Mouse (Mus musculus) lung, postnatal 14 days (tissue): ENCODE data around the gene Fbxo10.
A peak's percentile ranks its signal among the peaks of the same experiment; 100 is the strongest.
"Not testable (repeated sequence)": the region's sequence is repeated elsewhere in the genome, so short reads cannot be mapped to it uniquely, and the experiment has no call there.

Experiments
- DNase-seq: peaks from one replicate; pipeline ENCODE4 v3.0.0; 2021

The Fbxo10 gene

GRCm38 (mm10) chr4:45047286-45047887 lies 37.0 kb downstream of the Fbxo10 start:
- no peak for DNase-seq

GRCm38 (mm10) chr4:45046679-45047078 lies 37.7 kb downstream of the Fbxo10 start:
- no peak for DNase-seq

- DNase-seq: no peak
These were observed 43.6 kb downstream of the Fbxo10 start for GRCm38 (mm10) chr4:45040795-45041194.

DNA sequence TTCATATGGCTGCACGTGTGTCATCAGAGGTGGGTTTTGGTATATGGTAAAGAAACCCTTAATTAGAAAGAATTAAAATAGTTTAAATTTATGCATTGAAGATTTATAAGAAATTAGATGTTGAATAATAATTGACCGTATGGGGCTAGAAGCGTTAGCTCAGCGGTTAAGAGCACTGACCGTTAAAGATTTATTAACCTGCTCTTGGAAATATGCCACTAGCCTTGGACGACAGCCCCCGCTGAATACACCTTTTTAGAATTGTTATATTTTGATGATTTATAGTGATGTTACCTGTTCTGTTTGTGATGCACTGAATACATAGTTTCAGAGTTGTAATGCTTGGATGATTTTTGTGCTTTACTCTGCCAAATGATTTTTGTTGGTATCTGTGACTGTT lies 44.9 kb downstream of the Fbxo10 start:
- DNase-seq: not testable (repeated sequence)

GRCm38 (mm10) chr4:45038879-45039278 lies 45.5 kb downstream of the Fbxo10 start:
- DNase-seq: peak; percentile 7

- DNase-seq: peak; percentile 24
These were observed 46.7 kb downstream of the Fbxo10 start for GRCm38 (mm10) chr4:45037455-45038410.

DNA sequence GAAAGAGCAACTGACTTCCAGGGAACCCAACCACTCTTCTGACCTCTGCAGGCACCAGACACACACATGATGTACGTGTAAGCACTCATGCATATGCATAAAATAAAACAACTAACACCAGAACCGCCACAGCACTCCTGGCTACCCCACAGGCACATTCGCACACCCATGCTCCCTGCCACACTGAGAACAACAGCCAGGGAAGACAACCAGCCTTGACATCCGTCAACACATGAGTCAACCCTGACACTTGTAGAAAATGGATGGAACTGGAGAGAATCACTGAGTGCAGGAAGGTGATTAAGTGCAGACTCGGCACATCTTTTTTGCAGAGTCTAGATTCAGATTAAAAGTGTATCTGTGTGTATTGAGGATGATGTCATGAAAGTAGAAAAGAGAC lies 47.8 kb downstream of the Fbxo10 start:
- no peak for DNase-seq

DNA sequence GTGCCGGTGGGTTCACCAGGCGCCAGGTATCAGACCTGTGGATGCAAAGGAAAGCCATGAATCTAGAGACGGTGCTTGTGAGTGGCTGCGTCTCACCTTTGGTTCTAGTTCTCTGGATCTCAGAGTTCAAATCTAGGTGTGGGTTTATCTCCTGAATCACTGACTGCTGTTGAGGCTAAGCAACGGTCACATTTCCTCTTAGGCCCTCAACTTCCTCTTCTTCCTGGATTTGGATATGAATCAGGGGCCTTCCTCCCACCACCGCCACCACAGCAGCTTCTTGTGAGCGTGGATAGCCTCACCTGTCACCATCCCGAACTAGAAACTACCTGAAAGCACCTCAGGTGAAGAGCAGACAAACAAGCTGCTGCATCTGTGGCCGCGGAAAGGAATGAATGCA lies 48.4 kb downstream of the Fbxo10 start:
- DNase-seq: no peak

GRCm38 (mm10) chr4:45034693-45035628 lies 49.4 kb downstream of the Fbxo10 start:
- DNase-seq: peak; percentile 44

DNA sequence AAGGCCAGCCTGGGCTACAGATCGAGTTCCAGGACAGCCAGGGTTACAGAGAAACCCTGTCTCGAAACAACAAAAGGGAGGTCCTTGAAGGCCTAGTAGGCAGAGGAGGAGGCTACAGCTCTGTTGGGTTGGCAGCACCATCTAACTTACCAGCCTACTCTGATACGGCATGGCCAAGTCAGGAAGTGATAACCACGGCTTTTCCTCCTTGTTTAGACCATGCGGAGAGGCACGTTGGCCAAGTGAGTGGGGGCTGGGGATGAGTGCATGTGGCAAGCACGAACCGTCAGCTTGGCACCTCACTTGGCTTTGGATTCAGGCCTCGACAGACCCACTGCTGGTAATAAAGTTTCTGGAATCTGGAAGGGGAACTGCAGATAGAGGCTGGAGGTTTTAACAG lies 51.8 kb downstream of the Fbxo10 start:
- no peak for DNase-seq

- no peak for DNase-seq
These were observed 57.9 kb downstream of the Fbxo10 start for GRCm38 (mm10) chr4:45026459-45026858.

- no peak for DNase-seq
These were observed 65.4 kb downstream of the Fbxo10 start for GRCm38 (mm10) chr4:45019009-45019408.

DNA sequence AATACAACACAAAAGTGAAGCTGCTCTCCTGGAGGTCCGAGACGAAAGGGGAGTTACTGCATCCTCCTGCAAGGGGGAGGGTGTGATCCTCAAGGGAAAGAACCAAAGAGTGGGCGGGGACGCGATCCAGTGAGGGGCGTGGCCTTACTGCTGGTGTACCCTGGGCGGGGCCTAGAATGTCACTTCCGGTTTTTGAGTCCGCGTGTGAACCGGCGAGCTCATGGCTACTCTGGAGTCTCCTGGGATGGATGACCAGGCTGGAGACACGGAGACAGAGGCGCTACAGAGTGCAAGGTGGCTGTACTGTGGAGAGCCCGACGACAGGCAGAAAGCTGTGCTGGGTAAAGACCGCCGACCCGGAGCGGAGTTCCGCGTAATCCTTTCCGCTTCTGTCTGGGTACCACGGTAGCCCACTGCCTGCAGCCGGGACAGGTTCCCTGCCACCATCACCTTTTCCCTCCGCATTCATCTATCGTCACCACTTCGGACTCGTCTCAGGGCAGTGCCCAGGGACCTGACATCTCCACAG lies 65.9 kb downstream of the Fbxo10 start, which contains the start of gene Polr1e:
Gene Polr1e, plus strand, starts transcription at position 132 of the 529 bp plus-strand sequence.
- peak; percentile 97 for DNase-seq

GRCm38 (mm10) chr4:45015615-45016014 lies 68.8 kb downstream of the Fbxo10 start:
- peak; percentile 69 for DNase-seq

DNA sequence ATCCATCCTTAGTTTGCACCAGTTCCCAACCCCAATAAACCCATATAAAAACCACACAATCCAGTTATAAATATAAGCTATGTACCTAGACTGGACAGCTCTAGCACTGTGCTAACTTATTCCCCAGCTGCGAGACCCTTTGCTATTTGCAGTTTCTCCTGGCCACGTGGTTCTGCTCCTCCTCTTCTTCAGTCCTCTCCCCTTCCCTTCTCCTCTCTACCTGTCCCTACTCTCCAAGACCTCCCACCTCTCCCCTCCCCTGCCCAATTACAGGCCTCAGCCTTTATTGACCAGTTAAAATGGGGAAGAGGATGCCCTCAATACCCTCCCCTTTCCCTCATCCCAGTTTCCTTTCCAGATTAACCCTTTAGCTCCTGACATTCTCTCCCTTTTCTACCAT lies 70.9 kb downstream of the Fbxo10 start:
- no peak for DNase-seq

DNA sequence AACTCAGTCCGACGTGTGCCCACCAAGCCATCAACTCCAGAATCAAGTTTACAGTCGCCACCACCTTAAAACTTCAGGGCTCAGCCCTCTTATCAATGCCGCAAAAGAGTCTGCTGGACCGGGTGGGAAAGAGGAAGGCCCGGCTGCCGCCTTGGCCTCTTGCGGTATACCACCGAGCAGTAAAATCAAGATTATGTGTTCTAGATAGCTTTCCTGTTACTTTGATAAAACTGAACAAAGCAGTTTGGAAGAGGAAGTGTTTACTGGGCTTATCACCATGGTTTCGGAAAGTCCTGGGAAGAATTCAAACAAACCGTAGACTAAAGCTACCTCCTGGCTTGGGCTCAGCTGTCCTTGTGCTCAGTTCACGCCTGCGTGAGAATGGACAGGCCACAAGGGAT lies 71.4 kb downstream of the Fbxo10 start:
- no peak for DNase-seq

- DNase-seq: peak; percentile 98
These were observed 72.1 kb downstream of the Fbxo10 start, which contains the start of gene Zbtb5 for GRCm38 (mm10) chr4:45012105-45012975. TSS of gene Zbtb5 (minus strand) at chr4:45012412.

DNA sequence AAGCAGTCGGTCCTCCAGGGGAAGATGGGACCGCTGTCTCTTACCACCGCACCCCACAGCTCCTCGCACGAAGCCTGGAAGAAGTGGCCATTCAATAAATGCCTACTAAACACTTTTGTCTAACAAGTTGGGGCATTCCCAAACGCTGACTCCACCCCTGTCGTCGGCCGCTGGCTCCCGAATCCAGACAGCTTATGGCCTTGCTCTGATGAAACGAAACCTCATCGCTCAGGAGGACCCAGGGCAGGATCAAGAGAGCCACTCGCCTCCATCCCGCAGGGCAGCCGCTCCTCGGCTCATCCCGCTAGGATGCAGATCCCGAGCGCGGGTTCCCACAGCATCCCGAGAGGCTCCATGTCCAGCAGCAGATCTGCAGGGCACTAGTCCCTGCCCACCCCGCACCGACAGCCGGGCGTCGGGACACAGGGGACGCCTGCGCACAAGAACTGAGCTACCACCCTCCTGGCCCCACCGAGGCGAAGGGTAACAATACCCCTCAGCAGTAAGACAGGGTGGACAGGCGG lies 72.8 kb downstream of the Fbxo10 start:
- peak; percentile 62 for DNase-seq

DNA sequence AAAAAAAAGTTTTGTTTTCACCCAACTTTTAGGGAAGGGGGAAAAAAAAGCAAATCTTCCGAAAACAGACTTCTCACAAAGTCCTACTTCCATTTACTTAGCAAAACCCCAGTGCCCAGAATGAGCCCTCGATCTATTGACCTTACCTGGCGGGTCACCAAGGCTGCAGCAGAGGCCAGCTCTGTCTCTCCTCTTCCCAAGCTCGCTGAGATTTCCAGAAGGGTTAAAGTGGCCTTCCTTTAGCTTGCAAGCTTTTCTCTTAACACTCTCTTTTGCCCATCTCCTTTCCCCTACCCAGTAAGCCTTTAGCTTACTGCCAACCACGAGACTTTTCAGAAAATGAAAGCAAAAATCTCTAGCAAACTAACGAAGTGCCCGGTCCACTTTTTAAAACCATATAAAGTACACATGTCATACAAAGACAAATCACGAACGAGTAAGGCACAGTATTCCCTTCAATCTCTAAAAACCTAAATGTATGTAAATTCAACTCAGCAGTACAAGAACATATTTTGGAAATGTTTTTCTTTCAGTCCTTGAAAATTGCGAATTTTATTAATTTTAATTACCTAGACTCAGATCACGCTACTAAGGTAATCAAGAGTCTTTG lies 73.5 kb downstream of the Fbxo10 start:
- DNase-seq: peak; percentile 23

- DNase-seq: no peak
These were observed 79.0 kb downstream of the Fbxo10 start for GRCm38 (mm10) chr4:45005452-45005851.

- no peak for DNase-seq
These were observed 84.4 kb downstream of the Fbxo10 start for GRCm38 (mm10) chr4:45000001-45000400.
